Mouse (Mus musculus) lung, adult 18-20 months (tissue): ENCODE measurements around the gene Tnfrsf8.

Experiments used
- DNase-seq, 2 experiments: peaks; one replicate each; pipeline ENCODE4 v3.0.0; 2022; ENCODE audit warnings: mixed read lengths in 2 of 2

The Tnfrsf8 gene

DNA sequence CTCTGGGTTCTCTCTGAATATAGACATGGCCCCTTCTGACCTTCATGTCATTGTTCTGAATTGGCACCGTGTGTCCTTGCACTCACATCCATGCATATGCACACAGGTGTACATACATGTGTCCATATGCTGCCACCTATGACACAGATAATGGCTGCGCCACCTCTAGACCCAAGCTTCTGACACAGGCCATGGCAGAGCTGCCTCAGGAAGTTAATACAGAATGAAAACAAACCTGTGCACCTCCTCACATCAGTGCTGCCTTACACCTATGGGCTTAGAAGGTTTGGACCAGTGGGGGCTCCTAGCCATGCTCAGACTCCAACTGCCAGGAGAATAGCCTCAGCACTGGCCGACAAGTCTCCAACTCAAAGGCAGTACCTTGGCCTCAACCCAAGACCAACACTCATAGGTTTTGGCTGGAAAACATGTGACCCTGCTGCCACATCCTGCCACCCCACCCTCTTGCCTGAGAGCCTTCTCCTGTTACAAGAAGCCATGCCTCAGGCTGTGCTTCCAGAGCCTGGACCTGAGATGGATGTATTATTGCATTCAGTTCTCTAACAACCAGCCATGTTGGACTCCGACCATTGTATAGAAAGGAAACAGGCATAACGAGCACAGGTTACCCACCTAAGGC is 85.3 kb downstream of the Tnfrsf8 start:
- DNase-seq, result peak; percentile 79 to 84

DNA sequence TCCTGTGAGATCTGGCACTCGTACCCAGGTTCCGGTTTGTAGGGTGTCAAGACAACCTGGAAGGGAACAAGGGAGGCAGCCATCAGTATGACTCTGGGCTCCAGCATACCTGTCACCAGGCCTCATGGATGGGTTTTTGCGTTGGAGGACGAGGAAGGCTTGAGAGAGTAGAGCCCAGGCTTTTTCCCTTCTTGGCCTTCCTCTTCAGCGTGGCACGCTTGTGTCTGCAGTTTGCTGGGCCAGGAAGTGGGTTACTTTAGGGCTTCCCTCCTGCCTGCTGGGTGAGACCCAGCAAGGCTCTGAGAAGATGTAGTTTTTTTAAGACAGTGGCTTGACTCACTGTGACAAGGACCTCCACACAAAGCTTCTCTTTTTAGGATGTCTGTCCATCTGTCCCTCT is 85.9 kb downstream of the Tnfrsf8 start:
- DNase-seq, result no peak

DNA sequence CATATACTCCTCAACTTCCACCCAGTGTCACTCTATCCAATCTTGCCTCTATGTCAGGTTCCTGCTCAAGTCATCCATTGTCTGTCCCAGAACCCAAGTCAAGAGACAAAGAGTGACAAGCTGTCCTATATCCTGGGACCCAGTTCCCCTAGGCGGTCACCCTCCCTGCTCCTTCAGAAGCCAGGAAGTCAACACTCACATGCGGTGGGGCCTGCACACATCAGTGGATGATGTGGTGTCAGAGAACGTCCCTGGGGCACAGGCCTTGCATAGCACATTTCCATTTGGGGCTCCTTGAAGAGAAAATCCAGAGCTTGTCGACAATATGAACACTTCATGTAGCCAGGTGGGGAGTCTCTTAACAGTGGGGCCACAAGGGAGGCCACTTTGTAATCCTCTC is 90.4 kb downstream of the Tnfrsf8 start:
- no peak for DNase-seq

DNA sequence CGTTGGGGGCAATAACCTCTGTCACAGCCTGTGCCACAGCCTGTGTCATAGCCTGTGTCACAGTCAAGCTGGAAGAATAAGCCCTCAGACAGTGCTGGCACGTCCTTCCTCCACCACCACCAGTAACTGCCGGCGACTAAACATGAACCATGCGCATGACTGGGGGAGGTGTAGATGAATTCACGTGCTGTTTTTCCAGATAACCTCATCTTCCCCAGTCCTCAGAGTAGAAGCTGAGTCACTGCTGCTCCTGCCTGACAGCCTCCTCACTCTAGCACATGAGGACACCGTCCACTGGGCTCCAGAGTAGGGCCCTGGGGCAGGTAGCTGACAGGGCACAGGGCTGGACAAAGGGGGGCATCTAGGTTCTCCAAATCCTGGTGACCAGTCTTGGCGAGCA is 92.9 kb downstream of the Tnfrsf8 start:
- no peak for DNase-seq

DNA sequence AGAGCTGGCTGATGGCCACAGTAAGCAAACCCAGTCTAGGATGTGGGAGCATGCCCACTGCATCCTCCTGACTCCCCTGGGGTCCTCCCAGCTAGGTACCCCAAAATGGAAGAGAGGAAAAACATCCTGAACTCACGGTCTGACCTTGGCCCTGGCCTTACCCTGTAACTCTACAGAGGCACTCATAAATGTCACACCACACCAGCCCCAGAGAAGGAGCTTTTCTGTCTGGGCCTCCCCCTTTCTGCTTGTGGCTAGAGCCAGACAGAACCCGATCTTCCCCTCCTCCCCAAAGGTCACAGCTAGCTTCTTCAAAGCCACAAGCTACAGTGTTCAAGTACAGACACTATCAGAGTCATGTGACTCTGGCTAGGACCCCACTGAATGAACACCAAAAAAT is 93.6 kb downstream of the Tnfrsf8 start:
- no peak for DNase-seq

DNA sequence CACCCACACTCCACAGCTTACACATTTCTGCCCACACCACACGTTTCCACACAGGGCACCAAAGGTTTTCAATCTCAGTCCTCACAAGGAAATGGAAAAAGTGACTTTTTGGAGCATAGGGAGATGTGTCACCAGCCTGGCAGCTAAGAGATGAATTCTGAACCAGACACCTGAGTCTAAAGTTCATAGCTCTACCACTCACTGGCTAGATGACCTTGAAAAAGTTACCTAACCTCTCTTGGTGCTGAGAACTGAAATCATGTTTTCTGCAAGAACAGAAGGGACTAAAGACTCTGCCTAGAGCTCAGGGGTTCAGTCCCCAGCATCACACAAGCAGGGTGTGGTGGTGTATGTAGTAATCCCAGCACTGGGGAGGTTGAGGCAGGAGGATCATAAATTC is 95.0 kb downstream of the Tnfrsf8 start:
- no peak for DNase-seq

DNA sequence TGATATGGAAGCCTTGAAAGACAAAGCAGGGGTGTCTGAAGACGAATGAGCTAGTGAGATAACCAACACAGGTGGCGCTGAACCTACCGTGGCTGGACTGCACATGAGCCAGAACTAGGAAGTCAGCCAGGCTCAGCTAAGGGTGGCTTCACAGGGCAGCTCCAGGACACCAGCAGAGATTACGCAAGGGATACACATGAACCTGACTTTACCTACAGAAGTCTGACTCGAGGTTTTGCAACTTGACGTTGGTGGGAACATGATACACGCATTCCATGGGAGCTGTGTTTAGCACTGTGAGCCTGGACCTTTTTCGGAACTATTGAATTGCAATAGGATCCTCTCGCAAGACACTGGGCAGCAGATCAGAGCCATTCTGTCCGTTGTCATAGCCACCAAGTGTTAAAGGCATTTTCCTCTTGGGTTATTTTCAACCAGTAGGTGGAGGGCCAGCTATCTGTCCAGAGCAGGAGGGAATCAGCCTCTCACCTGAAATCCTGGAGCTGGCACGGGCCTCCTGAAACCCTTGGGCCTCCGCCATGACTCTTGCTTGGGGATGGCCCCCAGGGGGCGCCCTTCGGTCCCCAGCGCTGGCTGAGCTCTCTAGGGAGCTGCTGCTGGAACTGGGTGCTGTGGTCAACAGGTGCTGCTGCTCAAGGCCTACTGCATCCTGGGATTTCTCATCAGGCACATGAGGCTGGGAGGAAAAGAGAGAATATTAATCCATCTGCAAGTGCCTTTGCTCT is 95.6 kb downstream of the Tnfrsf8 start:
- DNase-seq, result peak; percentile 59 to 68

DNA sequence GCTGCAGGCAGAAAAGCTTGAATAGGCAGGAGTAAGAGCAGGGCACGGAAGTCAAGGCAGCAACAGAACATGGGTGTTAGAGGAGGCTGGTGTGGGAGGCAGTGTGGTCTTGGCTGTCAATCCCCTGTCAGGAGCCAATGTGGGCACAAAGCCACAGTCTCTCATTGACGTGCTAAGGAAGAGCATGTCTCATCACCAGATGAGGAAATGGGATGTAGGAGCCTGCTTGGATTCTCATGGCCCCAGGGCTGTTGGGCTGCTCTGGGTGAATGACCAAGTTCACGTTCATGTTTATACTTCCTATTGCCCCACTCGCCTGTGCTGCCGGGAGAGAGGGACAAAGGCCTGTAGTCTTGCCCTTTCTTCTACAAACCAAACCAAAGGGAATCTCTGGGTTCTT is 97.1 kb downstream of the Tnfrsf8 start:
- DNase-seq, result no peak
